Mouse (Mus musculus): Measurements from ENCODE around the gene Atp8b5. TPM values are rescaled to one million over a fixed set of nuclear protein-coding genes. Genes with fewer than 3 reads are reported as not detected.

Gene Atp8b5
- polyA plus RNA-seq, 1 experiment from 2014 or later, result 0.27 TPM

GRCm38 (mm10) chr4:43389390-43389789 is 122.4 kb downstream of the Atp8b5 start:
- H3K27ac ChIP-seq, result no peak overlapping the region

GRCm38 (mm10) chr4:43389845-43390440 is 123.0 kb downstream of the Atp8b5 start:
- no peak overlapping the region for H3K27ac ChIP-seq
- no peak overlapping the region for H3K9ac ChIP-seq
- ATAC-seq (ENCODE audit: insufficient read depth, low FRiP score, low read depth), result no peak
- no peak overlapping the region for H3K4me2 ChIP-seq
- no peaks in the 10 kb centered on the region for H3K27me3 ChIP-seq (replicated peaks)
- WGBS, result 63% methylated on average over 9 of the region's 9 CpGs
- H3K36me3 ChIP-seq, result no peaks in the 10 kb centered on the region
- no peak overlapping the region for H3K4me3 ChIP-seq (replicated peaks)
- H3K9me3 ChIP-seq, result no peaks in the 10 kb centered on the region
- H3K4me1 ChIP-seq, result peaks cover 11% of the 10 kb centered on the region

More at GRCm38 (mm10) chr4:43389390-43389789, 122.4 kb downstream of the Atp8b5 start:
- H3K9ac ChIP-seq, result no peak overlapping the region
- 68% methylated on average over 2 of the region's 2 CpGs for WGBS
- no peaks in the 10 kb centered on the region for H3K36me3 ChIP-seq
- H3K4me3 ChIP-seq (replicated peaks), result no peak overlapping the region
- no peaks in the 10 kb centered on the region for H3K27me3 ChIP-seq (replicated peaks)
- H3K4me2 ChIP-seq, result no peak overlapping the region
- ATAC-seq (ENCODE audit: insufficient read depth, low FRiP score, low read depth), result no peak
- no peaks in the 10 kb centered on the region for H3K9me3 ChIP-seq
- peaks cover 7% of the 10 kb centered on the region; the same call in 1 of the 2 replicates for H3K4me1 ChIP-seq

- Histone ChIP-seq H3K4me1 (peaks cover 13% of the 10 kb centered on the region), H3K4me3 (replicated peaks) (no peak overlapping the region), H3K9ac (no peak overlapping the region), H3K27ac (no peak overlapping the region), H3K27me3 (replicated peaks) (no peaks in the 10 kb centered on the region), H3K36me3 (no peaks in the 10 kb centered on the region), H3K4me2 (no peak overlapping the region), H3K9me3 (no peaks in the 10 kb centered on the region)
- 73% methylated on average over 3 of the region's 3 CpGs for WGBS
- ATAC-seq (ENCODE audit: insufficient read depth, low FRiP score, low read depth), result no peak
Measured at GRCm38 (mm10) chr4:43391521-43392050, 124.6 kb downstream of the Atp8b5 start.

- H3K27me3 ChIP-seq (replicated peaks), result no peaks in the 10 kb centered on the region
- peak overlapping the region; percentile 96 for H3K27ac ChIP-seq
- peaks cover 28% of the 10 kb centered on the region for H3K4me1 ChIP-seq
- ATAC-seq (ENCODE audit: insufficient read depth, low FRiP score, low read depth), result peak; percentile 70
- H3K4me2 ChIP-seq, result peak overlapping the region; percentile 11; the same call in 1 of the 2 replicates
- H3K9ac ChIP-seq, result peak overlapping the region; percentile 3; the same call in 1 of the 2 replicates
- no peak overlapping the region for H3K4me3 ChIP-seq (replicated peaks)
- no peaks in the 10 kb centered on the region for H3K9me3 ChIP-seq
- WGBS, result 20% methylated on average over 15 of the region's 15 CpGs
- no peaks in the 10 kb centered on the region for H3K36me3 ChIP-seq
Measured at GRCm38 (mm10) chr4:43394345-43394891, 127.5 kb downstream of the Atp8b5 start.

- Histone ChIP-seq H3K9ac (no peak overlapping the region; the same call in 1 of the 2 replicates), H3K4me2 (no peak overlapping the region)
- no peak; the same call in 1 of the 2 replicates for ATAC-seq (ENCODE audit: insufficient read depth, low FRiP score, low read depth)
Measured at GRCm38 (mm10) chr4:43395147-43395546, 128.2 kb downstream of the Atp8b5 start.

GRCm38 (mm10) chr4:43395836-43396235 is 128.9 kb downstream of the Atp8b5 start:
- ATAC-seq (ENCODE audit: insufficient read depth, low FRiP score, low read depth), result no peak
- no peak overlapping the region for H3K27ac ChIP-seq
- WGBS, result 74% methylated on average over 9 of the region's 9 CpGs

More at GRCm38 (mm10) chr4:43395147-43395546, 128.2 kb downstream of the Atp8b5 start:
- Histone ChIP-seq H3K36me3 (no peaks in the 10 kb centered on the region), H3K27ac (peak overlapping the region; percentile 96), H3K9me3 (no peaks in the 10 kb centered on the region), H3K4me1 (peaks cover 35% of the 10 kb centered on the region), H3K27me3 (replicated peaks) (no peaks in the 10 kb centered on the region), H3K4me3 (replicated peaks) (no peak overlapping the region)
- 83% methylated on average over 5 of the region's 5 CpGs for WGBS

GRCm38 (mm10) chr4:43396381-43396780 is 129.4 kb downstream of the Atp8b5 start:
- H3K9me3 ChIP-seq, result no peaks in the 10 kb centered on the region
- H3K4me3 ChIP-seq (replicated peaks), result no peak overlapping the region
- H3K9ac ChIP-seq, result no peak overlapping the region
- no peaks in the 10 kb centered on the region for H3K36me3 ChIP-seq
- H3K4me1 ChIP-seq, result peaks cover 47% of the 10 kb centered on the region
- 77% methylated on average over 5 of the region's 5 CpGs for WGBS
- no peak overlapping the region for H3K4me2 ChIP-seq
- no peaks in the 10 kb centered on the region for H3K27me3 ChIP-seq (replicated peaks)
- no peak overlapping the region for H3K27ac ChIP-seq
- no peak for ATAC-seq (ENCODE audit: insufficient read depth, low FRiP score, low read depth)

More at GRCm38 (mm10) chr4:43395836-43396235, 128.9 kb downstream of the Atp8b5 start:
- no peaks in the 10 kb centered on the region for H3K9me3 ChIP-seq
- no peak overlapping the region for H3K4me2 ChIP-seq
- no peak overlapping the region for H3K9ac ChIP-seq
- H3K27me3 ChIP-seq (replicated peaks), result no peaks in the 10 kb centered on the region
- H3K4me3 ChIP-seq (replicated peaks), result no peak overlapping the region
- H3K36me3 ChIP-seq, result no peaks in the 10 kb centered on the region
- peaks cover 41% of the 10 kb centered on the region for H3K4me1 ChIP-seq

GRCm38 (mm10) chr4:43398014-43398413 is 131.1 kb downstream of the Atp8b5 start:
- H3K27me3 ChIP-seq (replicated peaks), result no peaks in the 10 kb centered on the region
- H3K4me2 ChIP-seq, result no peak overlapping the region
- H3K4me1 ChIP-seq, result peaks cover 53% of the 10 kb centered on the region
- H3K9me3 ChIP-seq, result no peaks in the 10 kb centered on the region
- no peak overlapping the region for H3K9ac ChIP-seq
- 0 out of 2 replicates have a peak overlapping the region, but pooled peaks have one; percentile 24 for H3K27ac ChIP-seq
- H3K36me3 ChIP-seq, result no peaks in the 10 kb centered on the region
- no peak for ATAC-seq (ENCODE audit: insufficient read depth, low FRiP score, low read depth)
- no peak overlapping the region for H3K4me3 ChIP-seq (replicated peaks)
- WGBS, result 66% methylated on average over 4 of the region's 4 CpGs

- H3K9ac ChIP-seq, result no peak overlapping the region
- no peaks in the 10 kb centered on the region for H3K9me3 ChIP-seq
- no peak for ATAC-seq (ENCODE audit: insufficient read depth, low FRiP score, low read depth)
- H3K27me3 ChIP-seq (replicated peaks), result no peaks in the 10 kb centered on the region
- H3K36me3 ChIP-seq, result no peaks in the 10 kb centered on the region
- H3K4me1 ChIP-seq, result peaks cover 52% of the 10 kb centered on the region
- H3K4me2 ChIP-seq, result no peak overlapping the region
- H3K4me3 ChIP-seq (replicated peaks), result no peak overlapping the region
- peak overlapping the region; percentile 65 for H3K27ac ChIP-seq
- 37% methylated on average over 17 of the region's 17 CpGs for WGBS
Measured at GRCm38 (mm10) chr4:43398829-43399331, 131.9 kb downstream of the Atp8b5 start.

- Histone ChIP-seq H3K36me3 (no peaks in the 10 kb centered on the region), H3K4me2 (0 out of 2 replicates have a peak overlapping the region, but pooled peaks have one; percentile 8), H3K4me1 (peaks cover 46% of the 10 kb centered on the region), H3K27me3 (replicated peaks) (no peaks in the 10 kb centered on the region), H3K4me3 (replicated peaks) (no peak overlapping the region), H3K9me3 (no peaks in the 10 kb centered on the region), H3K27ac (peak overlapping the region; percentile 65), H3K9ac (no peak overlapping the region)
- ATAC-seq (ENCODE audit: insufficient read depth, low FRiP score, low read depth), result peak; percentile 8; the same call in 1 of the 2 replicates
- 68% methylated on average over 31 of the region's 31 CpGs for WGBS
Measured at GRCm38 (mm10) chr4:43399391-43400131, 132.6 kb downstream of the Atp8b5 start.

GRCm38 (mm10) chr4:43400976-43401375 is 134.0 kb downstream of the Atp8b5 start:
- Histone ChIP-seq H3K36me3 (no peaks in the 10 kb centered on the region), H3K4me3 (replicated peaks) (no peak overlapping the region; the same call in 1 of the 2 replicates), H3K27ac (peak overlapping the region; percentile 65), H3K27me3 (replicated peaks) (no peaks in the 10 kb centered on the region), H3K9me3 (no peaks in the 10 kb centered on the region), H3K4me1 (peaks cover 45% of the 10 kb centered on the region), H3K4me2 (peak overlapping the region; percentile 4; the same call in 1 of the 2 replicates), H3K9ac (no peak overlapping the region)
- WGBS, result 29% methylated on average over 10 of the region's 10 CpGs
- peak; percentile 44 for ATAC-seq (ENCODE audit: insufficient read depth, low FRiP score, low read depth)
